Mouse (Mus musculus) adrenal gland, adult 2 months (tissue): Measurements from ENCODE around the gene Gm11983. TPM values are rescaled to one million over a fixed set of nuclear protein-coding genes. Genes with fewer than 3 reads are reported as not detected.
"Not testable (repeated sequence)": the region's sequence is repeated elsewhere in the genome, so short reads cannot be mapped to it uniquely, and the experiment has no call there.

ENCODE experiments used
- DNase-seq: peaks from one replicate; pipeline ENCODE4 v3.0.0; 2021
- long read RNA-seq: library from polyadenylated mRNA; stranded (forward); transcript quantifications from one replicate; pipeline ENCODE4 v2.0.0, GENCODE M21; 2021
- polyA plus RNA-seq: library from polyadenylated mRNA; depleted of rRNA; stranded (reverse); fragments of >200 nt; gene quantifications from 2 replicates; pipeline ENCODE4 v1.2.3, GENCODE M21; 2012; rRNA removed
- total RNA-seq, 2 experiments: library from RNA; stranded (reverse); gene quantifications; 2 replicates each; pipeline ENCODE4 v1.2.3; 2021

Gene Gm11983
- total RNA-seq (not detected), polyA plus RNA-seq (not detected in 2 replicates)
- long read RNA-seq: 0 reads

- no peak for DNase-seq
Measured at GRCm38 (mm10) chr11:6837554-6837953, at the start of gene Gm11983. Gene Gm11983 (minus strand): TSS chr11:6837654.

GRCm38 (mm10) chr11:6883045-6883444 is 45.6 kb upstream of the Gm11983 start:
- DNase-seq: not testable (repeated sequence)

GRCm38 (mm10) chr11:6881614-6882013 is 44.2 kb upstream of the Gm11983 start:
- DNase-seq: peak; percentile 37

GRCm38 (mm10) chr11:6877740-6878139 is 40.3 kb upstream of the Gm11983 start:
- no peak for DNase-seq

GRCm38 (mm10) chr11:6870947-6871346 is 33.5 kb upstream of the Gm11983 start:
- DNase-seq: no peak

GRCm38 (mm10) chr11:6865536-6865935 is 28.1 kb upstream of the Gm11983 start:
- no peak for DNase-seq

- no peak for DNase-seq
Measured at GRCm38 (mm10) chr11:6862185-6862584, 24.7 kb upstream of the Gm11983 start.

- DNase-seq: no peak
Measured at GRCm38 (mm10) chr11:6859898-6860858, 22.7 kb upstream of the Gm11983 start.

- DNase-seq: no peak
Measured at GRCm38 (mm10) chr11:6859096-6859495, 21.6 kb upstream of the Gm11983 start.

GRCm38 (mm10) chr11:6855942-6856341 is 18.5 kb upstream of the Gm11983 start:
- DNase-seq: no peak

- DNase-seq: not testable (repeated sequence)
Measured at GRCm38 (mm10) chr11:6853366-6853765, 15.9 kb upstream of the Gm11983 start.

GRCm38 (mm10) chr11:6843831-6844230 is 6.4 kb upstream of the Gm11983 start:
- DNase-seq: no peak

GRCm38 (mm10) chr11:6842160-6842559 is 4.7 kb upstream of the Gm11983 start:
- no peak for DNase-seq

GRCm38 (mm10) chr11:6840775-6841174 is 3.3 kb upstream of the Gm11983 start:
- no peak for DNase-seq

- DNase-seq: no peak
Measured at GRCm38 (mm10) chr11:6834636-6835035, 2.8 kb downstream of the Gm11983 start.

- DNase-seq: no peak
Measured at GRCm38 (mm10) chr11:6833731-6834130, 3.7 kb downstream of the Gm11983 start.

- DNase-seq: no peak
Measured at GRCm38 (mm10) chr11:6831931-6832330, 5.5 kb downstream of the Gm11983 start.

- no peak for DNase-seq
Measured at GRCm38 (mm10) chr11:6828196-6828595, 9.3 kb downstream of the Gm11983 start.

GRCm38 (mm10) chr11:6826157-6826556 is 11.3 kb downstream of the Gm11983 start:
- no peak for DNase-seq

GRCm38 (mm10) chr11:6823176-6823575 is 14.3 kb downstream of the Gm11983 start:
- no peak for DNase-seq

GRCm38 (mm10) chr11:6814486-6814885 is 23.0 kb downstream of the Gm11983 start:
- DNase-seq: no peak

GRCm38 (mm10) chr11:6802879-6803278 is 34.6 kb downstream of the Gm11983 start:
- DNase-seq: not testable (repeated sequence)

- DNase-seq: no peak
Measured at GRCm38 (mm10) chr11:6790690-6791089, 46.8 kb downstream of the Gm11983 start.
